Mouse (Mus musculus): ENCODE data around the gene Abca17.

GRCm38 (mm10) chr17:24383789-24384188, 32.9 kb upstream of the Abca17 start:
- TF ChIP-seq POLR2A (IDR thresholded peaks at IDR 0.05; ENCODE audit: control insufficient read depth, low read depth, low read length) = no peak
- TF ChIP-seq CTCF (IDR thresholded peaks at IDR 0.05; ENCODE audit: control insufficient read depth, insufficient read depth, insufficient replicate concordance, low read depth, low read length) = no peak
